Mouse (Mus musculus): ENCODE results near the gene Chsy1.
A peak's percentile ranks its signal among the peaks of the same experiment; 100 is the strongest.

Chsy1 gene

GRCm38 (mm10) chr7:66212887-66213286 is 103.6 kb downstream of the Chsy1 start:
- DNase-seq (ENCODE audit: low read depth, low spot score), result no peak

DNA sequence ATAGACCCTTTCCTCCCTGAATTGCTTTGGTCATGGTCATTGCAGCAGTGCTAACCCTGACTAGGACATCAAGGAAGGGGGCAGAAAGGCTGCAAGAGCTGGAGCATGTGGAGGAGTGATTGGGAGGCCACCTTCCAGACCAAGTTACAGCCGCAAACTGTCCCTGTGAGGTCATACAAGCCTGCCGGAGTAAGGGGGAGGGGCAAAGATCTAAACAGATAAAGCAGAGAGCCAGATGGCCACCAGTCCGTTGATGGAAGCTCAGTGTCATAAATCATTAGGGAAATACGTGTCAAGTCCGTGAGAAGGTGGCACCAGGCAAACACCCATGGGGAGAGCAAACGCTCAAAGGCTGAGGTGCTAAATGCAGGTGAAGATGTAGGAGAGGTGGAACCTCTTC is 105.2 kb downstream of the Chsy1 start:
- DNase-seq (ENCODE audit: low read depth, low spot score), result no peak

DNA sequence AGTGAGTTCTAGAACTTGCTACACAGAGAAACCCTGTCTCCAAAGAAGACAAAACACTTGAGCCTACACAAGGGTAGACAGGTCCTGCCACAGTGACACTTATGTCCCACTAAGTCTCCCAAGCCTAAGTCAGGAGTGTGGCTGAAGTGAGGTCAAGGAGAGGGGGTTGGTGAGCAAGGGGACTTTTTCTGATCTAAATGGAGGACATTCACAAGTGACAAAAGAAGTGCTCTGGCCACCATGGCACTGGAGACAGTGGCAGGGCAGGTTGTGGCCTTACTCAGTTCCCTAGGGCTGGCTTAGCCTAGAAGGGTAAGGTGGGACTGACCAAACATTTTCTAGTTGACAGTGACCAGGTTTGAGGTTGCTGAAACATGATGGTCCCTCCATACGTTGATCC is 106.6 kb downstream of the Chsy1 start:
- no peak for DNase-seq (ENCODE audit: low read depth, low spot score)

GRCm38 (mm10) chr7:66217011-66217410 is 107.7 kb downstream of the Chsy1 start:
- DNase-seq (ENCODE audit: low read depth, low spot score), result no peak

DNA sequence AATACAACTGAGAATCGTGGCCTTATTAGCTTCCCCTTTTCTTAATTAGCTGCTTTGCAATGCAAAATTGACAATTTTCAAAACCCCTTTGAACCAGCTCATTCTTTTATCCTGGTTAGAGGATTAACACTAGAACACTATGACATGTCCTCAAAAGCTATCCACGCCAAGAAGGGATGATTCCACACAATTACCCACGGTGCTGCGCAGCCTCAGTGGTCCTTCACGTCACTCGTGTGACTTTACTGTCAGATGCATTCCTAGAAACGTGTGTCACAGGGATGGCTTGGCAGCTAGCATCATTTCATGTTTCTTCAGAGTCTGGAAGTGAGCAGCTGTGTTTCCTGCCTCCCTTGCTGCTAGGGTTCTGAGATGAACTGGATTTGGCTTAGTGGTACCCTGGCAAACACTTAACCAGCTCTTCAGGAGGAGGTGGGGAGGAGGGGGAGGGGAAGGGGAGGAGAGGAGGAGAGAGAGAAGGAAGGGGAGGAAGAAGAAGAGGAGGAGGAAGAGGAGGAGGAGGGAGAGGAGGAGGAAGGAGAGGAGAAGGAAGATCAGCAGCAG is 108.3 kb downstream of the Chsy1 start:
- DNase-seq (ENCODE audit: low read depth, low spot score), result no peak

- peak; percentile 50 for DNase-seq (ENCODE audit: low read depth, low spot score)
These were observed 109.1 kb downstream of the Chsy1 start for GRCm38 (mm10) chr7:66218193-66219014.

DNA sequence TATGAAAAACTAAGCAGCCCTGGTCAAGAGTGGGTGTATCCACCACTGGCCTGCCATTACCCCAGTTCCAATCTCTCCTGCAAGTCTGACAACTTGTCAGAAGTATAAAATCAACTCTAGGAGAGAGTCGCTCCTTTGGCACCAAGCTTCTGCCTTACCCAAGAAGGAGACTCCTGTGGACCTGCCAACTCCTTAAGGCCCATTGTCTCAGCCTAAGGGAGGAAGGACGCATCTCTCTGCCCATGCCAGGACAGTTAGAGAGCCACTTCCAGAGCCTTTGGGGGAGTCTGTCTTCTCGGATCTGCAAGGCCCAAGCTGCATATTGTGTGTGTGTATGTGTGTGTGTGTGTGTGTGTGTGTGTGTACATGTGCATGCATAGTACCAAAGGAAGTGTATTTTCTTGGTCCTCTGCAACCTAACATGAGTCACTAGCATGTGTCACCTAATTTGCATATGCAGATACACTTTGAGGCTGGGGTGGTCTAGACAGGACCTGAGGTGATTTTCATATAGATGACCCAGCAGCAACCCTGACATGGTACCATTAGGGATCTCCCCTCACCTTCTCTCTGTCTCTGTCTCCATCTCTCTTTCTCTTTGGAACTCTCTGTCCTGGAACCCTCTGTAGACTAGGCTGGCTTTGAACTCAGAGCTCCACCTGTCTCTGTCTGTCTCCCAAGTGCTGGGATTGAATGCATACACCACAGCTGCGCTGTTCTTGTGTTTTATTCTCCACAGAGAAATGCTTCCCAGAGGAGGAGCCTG is 109.9 kb downstream of the Chsy1 start:
- DNase-seq (ENCODE audit: low read depth, low spot score), result no peak

DNA sequence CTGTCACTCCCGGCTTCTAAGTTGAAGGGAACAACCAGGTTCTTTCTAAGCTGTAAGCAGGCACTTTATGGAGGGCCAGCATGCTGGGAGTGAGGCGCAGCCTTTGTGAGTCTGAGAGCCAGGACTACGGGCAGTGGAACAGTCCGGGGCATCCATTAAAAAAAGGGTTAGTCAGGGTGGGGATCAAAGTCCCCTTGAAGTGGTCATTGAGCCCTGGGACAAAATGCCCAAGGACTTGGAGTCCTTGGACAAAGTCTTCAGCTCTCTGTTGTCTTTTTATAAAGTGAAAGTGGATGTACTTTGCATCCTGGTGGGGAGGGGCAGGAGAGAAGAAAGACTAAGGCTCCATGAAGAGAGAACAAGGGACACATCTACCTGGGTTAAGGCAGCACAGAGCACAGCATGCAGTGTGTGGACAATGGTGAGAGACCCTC is 110.5 kb downstream of the Chsy1 start:
- DNase-seq (ENCODE audit: low read depth, low spot score), result no peak

DNA sequence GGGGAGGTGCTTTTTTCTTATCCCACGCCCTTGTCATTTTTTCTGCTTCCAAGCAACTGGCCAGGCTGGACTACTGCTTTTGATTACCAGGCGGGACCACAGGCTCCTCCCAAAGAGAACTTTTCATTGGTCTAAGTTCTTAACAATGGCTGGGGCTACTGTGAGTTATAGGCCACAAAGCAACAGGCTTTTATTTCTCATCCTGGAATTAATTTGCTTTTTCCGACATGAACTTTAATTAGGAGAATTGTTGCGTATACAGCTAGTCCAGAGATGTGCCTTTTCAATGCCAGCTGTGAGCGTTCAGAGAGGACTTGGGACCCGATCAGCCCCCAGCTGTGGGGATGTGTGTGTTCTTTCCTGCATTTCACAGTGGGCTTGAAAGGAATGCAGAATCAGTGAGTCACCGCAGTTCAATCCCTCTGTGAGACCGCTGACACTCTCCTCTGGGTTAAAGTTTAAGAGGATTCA is 113.3 kb downstream of the Chsy1 start:
- DNase-seq (ENCODE audit: low read depth, low spot score), result peak; percentile 59

All from forelimb bud, embryonic 11.5 days (tissue).